Mouse (Mus musculus) midbrain, embryonic 13.5 days (tissue): ENCODE measurements at regions not wholly inside any gene's neighbourhood (a gene's known extent, or its start where the extent isn't known, plus 50 kb on each side); places are given as distances from the start of the nearest gene placed in this dataset.

Source experiments
- ATAC-seq: fragments of 200-750 bp; cut with Nextera tagmentation; 2 replicates; pipeline ENCODE4 v1.8.0; 2017; ENCODE audit warnings: mild to moderate bottlenecking, moderate TSS enrichment, moderate library complexity
- H3K27ac ChIP-seq: fragments of 300-500 bp; sonication (generic); 2 replicates; pipeline ENCODE4 v1.5.1; 2015; ENCODE audit warnings: inconsistent platforms, mild to moderate bottlenecking, moderate library complexity
- H3K27me3 ChIP-seq: fragments of 300-500 bp; sonication (generic); 2 replicates; pipeline ENCODE4 v1.6.1; 2015; ENCODE audit warnings: mild to moderate bottlenecking, inconsistent platforms
- H3K36me3 ChIP-seq: fragments of 300-500 bp; sonication (generic); 2 replicates; pipeline ENCODE4 v1.6.1; 2015; ENCODE audit warnings: mild to moderate bottlenecking, inconsistent platforms
- H3K4me1 ChIP-seq: fragments of 300-500 bp; sonication (generic); replicated peaks from 2 replicates; pipeline ENCODE4 v1.6.1; 2015; ENCODE audit warnings: inconsistent platforms
- H3K4me2 ChIP-seq: fragments of 300-500 bp; sonication (generic); replicated peaks from 2 replicates; pipeline ENCODE4 v1.6.1; 2015; ENCODE audit warnings: moderate library complexity, mild to moderate bottlenecking, inconsistent platforms
- H3K4me3 ChIP-seq: fragments of 300-500 bp; sonication (generic); replicated peaks from 2 replicates; pipeline ENCODE4 v1.5.1; 2015; ENCODE audit warnings: mild to moderate bottlenecking, inconsistent platforms
- H3K9ac ChIP-seq: fragments of 300-500 bp; sonication (generic); replicated peaks from 2 replicates; pipeline ENCODE4 v1.6.1; 2015; ENCODE audit warnings: mild to moderate bottlenecking, inconsistent platforms
- H3K9me3 ChIP-seq: fragments of 300-500 bp; sonication (generic); 2 replicates; pipeline ENCODE4 v1.6.1; 2016; ENCODE audit warnings: mild to moderate bottlenecking, inconsistent platforms
- WGBS: fragments of 180-500 bp; shearing (Covaris S2); methylation state at CpG from one replicate; pipeline ENCODE4 v1.1.7; 2015; 5-methylcytosine and 5-hydroxymethylcytosine counted together

- WGBS: 85% methylated on average over 13 of the region's 13 CpGs
- Histone ChIP-seq H3K27ac (no peak overlapping the region), H3K9ac (no peak overlapping the region), H3K27me3 (no peaks in the 10 kb centered on the region), H3K9me3 (no peaks in the 10 kb centered on the region), H3K4me3 (no peak overlapping the region), H3K4me2 (no peak overlapping the region), H3K4me1 (no peaks in the 10 kb centered on the region), H3K36me3 (no peaks in the 10 kb centered on the region)
- ATAC-seq: no peak
Measured at GRCm38 (mm10) chr15:87045971-87046370, 498.1 kb upstream of the Fam19a5 start.

DNA sequence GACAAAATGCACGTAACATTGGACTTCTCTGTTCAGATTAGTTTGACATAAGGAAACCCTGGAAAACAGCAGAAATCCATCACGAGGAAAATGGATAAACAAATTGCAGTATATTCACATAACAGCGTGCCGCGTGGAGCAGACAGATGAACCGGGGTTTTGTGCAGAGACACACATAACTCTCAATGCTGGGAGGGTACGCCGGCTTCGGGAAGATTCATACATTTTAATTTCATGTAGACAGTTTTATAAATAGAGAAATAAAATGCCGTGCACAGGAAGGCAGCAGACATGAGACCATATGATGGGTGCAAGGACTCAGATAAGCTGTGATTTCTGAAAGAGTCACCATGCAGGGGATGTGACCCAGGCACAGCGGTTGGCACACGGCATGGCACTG lies 489.9 kb upstream of the Fam19a5 start:
- Histone ChIP-seq H3K9ac (no peak overlapping the region), H3K27me3 (no peaks in the 10 kb centered on the region), H3K27ac (no peak overlapping the region), H3K4me3 (no peak overlapping the region), H3K4me2 (no peak overlapping the region), H3K9me3 (no peaks in the 10 kb centered on the region), H3K4me1 (no peaks in the 10 kb centered on the region), H3K36me3 (no peaks in the 10 kb centered on the region)
- WGBS: 92% methylated on average over 12 of the region's 12 CpGs
- ATAC-seq: no peak

GRCm38 (mm10) chr15:87064890-87065289 lies 479.2 kb upstream of the Fam19a5 start:
- 37% methylated on average over 5 of the region's 5 CpGs for WGBS
- ATAC-seq: no peak
- H3K36me3 ChIP-seq: no peaks in the 10 kb centered on the region
- H3K9ac ChIP-seq: no peak overlapping the region
- peaks cover 8% of the 10 kb centered on the region; the same call in 1 of the 2 replicates for H3K4me1 ChIP-seq
- no peak overlapping the region for H3K4me3 ChIP-seq
- no peak overlapping the region for H3K27ac ChIP-seq
- H3K27me3 ChIP-seq: no peaks in the 10 kb centered on the region
- no peaks in the 10 kb centered on the region for H3K9me3 ChIP-seq
- no peak overlapping the region for H3K4me2 ChIP-seq

GRCm38 (mm10) chr15:87068261-87068660 lies 475.8 kb upstream of the Fam19a5 start:
- WGBS: 91% methylated on average over 13 of the region's 13 CpGs
- Histone ChIP-seq H3K27ac (no peak overlapping the region), H3K4me3 (no peak overlapping the region), H3K4me2 (no peak overlapping the region), H3K4me1 (peaks cover 8% of the 10 kb centered on the region; the same call in 1 of the 2 replicates), H3K9me3 (no peaks in the 10 kb centered on the region), H3K36me3 (no peaks in the 10 kb centered on the region), H3K27me3 (no peaks in the 10 kb centered on the region), H3K9ac (no peak overlapping the region)
- ATAC-seq: no peak

GRCm38 (mm10) chr15:87074559-87074958 lies 469.5 kb upstream of the Fam19a5 start:
- Histone ChIP-seq H3K27ac (no peak overlapping the region), H3K36me3 (no peaks in the 10 kb centered on the region), H3K4me1 (no peaks in the 10 kb centered on the region), H3K27me3 (no peaks in the 10 kb centered on the region), H3K4me2 (no peak overlapping the region), H3K4me3 (no peak overlapping the region), H3K9me3 (no peaks in the 10 kb centered on the region), H3K9ac (no peak overlapping the region)
- WGBS: 94% methylated on average over 11 of the region's 11 CpGs
- ATAC-seq: no peak

DNA sequence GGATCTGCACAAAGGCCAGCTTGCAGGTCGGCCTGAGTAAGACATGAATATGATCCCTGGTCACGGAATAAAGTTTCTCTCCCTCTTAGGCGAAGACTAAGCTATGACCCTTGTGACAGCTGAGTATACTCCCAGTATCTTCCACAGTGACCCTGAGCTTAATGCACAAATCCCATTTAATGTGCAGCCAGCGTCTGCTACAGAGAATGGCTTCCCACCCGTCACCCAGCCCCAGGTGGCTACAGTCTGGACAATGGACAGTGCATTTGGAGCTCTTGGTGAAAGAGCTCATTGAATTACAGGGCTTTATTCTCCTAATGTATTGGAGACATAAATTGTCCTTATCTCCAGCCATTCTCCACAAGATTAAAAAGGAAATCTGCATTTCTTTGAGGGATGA lies 454.3 kb upstream of the Fam19a5 start:
- Histone ChIP-seq H3K4me1 (peaks cover 7% of the 10 kb centered on the region; the same call in 1 of the 2 replicates), H3K9me3 (no peaks in the 10 kb centered on the region), H3K9ac (no peak overlapping the region), H3K27me3 (no peaks in the 10 kb centered on the region), H3K4me2 (no peak overlapping the region), H3K36me3 (no peaks in the 10 kb centered on the region), H3K4me3 (no peak overlapping the region), H3K27ac (no peak overlapping the region)
- ATAC-seq: no peak
- 19% methylated on average over 5 of the region's 5 CpGs for WGBS

- no peak for ATAC-seq
- no peaks in the 10 kb centered on the region for H3K36me3 ChIP-seq
- no peaks in the 10 kb centered on the region for H3K9me3 ChIP-seq
- H3K27ac ChIP-seq: no peak overlapping the region
- no peak overlapping the region for H3K9ac ChIP-seq
- no peak overlapping the region for H3K4me2 ChIP-seq
- no peak overlapping the region for H3K4me3 ChIP-seq
- peaks cover 7% of the 10 kb centered on the region; the same call in 1 of the 2 replicates for H3K4me1 ChIP-seq
- no peaks in the 10 kb centered on the region for H3K27me3 ChIP-seq
- 68% methylated on average over 7 of the region's 7 CpGs for WGBS
Measured at GRCm38 (mm10) chr15:87091048-87091777, 452.9 kb upstream of the Fam19a5 start.

DNA sequence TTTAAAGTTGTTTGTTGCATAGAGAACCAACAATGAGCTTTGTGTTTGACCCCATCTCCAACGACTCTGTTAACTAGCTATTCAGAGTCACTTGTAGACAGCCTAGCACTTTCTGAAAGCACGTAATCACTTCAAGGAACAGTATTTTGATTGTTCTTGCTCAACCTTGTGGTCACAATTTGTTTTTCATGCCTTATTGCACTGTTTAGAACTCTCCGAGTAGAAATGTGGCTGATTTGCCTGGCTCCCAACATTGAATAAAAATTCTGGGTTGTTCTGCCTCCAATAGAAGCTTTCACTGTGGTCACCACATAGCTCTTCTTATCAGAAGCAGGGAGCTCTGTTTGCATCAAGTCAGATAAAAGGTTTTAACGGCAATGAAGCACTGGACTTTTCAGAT lies 446.9 kb upstream of the Fam19a5 start:
- Histone ChIP-seq H3K27me3 (no peaks in the 10 kb centered on the region), H3K4me3 (no peak overlapping the region), H3K9ac (no peak overlapping the region), H3K36me3 (no peaks in the 10 kb centered on the region), H3K4me1 (no peaks in the 10 kb centered on the region), H3K4me2 (no peak overlapping the region), H3K9me3 (0 out of 2 replicates have a peak, but pooled peaks cover 5% of the 10 kb centered on the region), H3K27ac (no peak overlapping the region)
- no peak for ATAC-seq
- 67% methylated on average over 4 of the region's 4 CpGs for WGBS

DNA sequence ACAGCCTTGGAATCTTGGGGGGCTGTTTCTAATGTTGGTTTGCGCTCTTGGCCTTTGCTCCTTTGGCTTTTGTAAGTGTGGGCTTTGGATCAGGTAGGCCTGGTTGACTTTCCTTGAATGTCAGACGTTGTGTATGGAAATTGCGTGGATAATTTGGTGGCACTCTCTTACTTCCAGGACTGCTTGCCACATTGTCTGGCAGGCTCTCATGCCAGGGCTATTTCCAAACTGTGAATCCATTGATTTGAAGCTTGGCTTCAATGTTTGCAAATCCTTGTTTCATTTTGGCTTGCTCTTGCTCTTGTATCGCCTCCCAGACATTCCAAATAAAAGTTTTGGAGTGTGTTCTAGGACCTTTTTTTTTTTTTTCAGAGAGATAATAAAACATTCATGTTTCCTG lies 443.0 kb upstream of the Fam19a5 start:
- H3K9me3 ChIP-seq: 0 out of 2 replicates have a peak, but pooled peaks cover 10% of the 10 kb centered on the region
- no peak overlapping the region for H3K4me2 ChIP-seq
- H3K9ac ChIP-seq: no peak overlapping the region
- H3K27me3 ChIP-seq: no peaks in the 10 kb centered on the region
- no peak overlapping the region for H3K4me3 ChIP-seq
- whole genome bisulfite sequencing: 93% methylated on average over 4 of the region's 4 CpGs
- no peaks in the 10 kb centered on the region for H3K4me1 ChIP-seq
- no peak overlapping the region for H3K27ac ChIP-seq
- no peak for ATAC-seq
- H3K36me3 ChIP-seq: no peaks in the 10 kb centered on the region

- H3K9ac ChIP-seq: no peak overlapping the region
- H3K27ac ChIP-seq: no peak overlapping the region
- H3K4me1 ChIP-seq: no peaks in the 10 kb centered on the region
- 88% methylated on average over 4 of the region's 4 CpGs for WGBS
- H3K4me2 ChIP-seq: no peak overlapping the region
- H3K9me3 ChIP-seq: 0 out of 2 replicates have a peak, but pooled peaks cover 9% of the 10 kb centered on the region
- ATAC-seq: no peak
- H3K4me3 ChIP-seq: no peak overlapping the region
- no peaks in the 10 kb centered on the region for H3K36me3 ChIP-seq
- no peaks in the 10 kb centered on the region for H3K27me3 ChIP-seq
Measured at GRCm38 (mm10) chr15:87102211-87102610, 441.9 kb upstream of the Fam19a5 start.

GRCm38 (mm10) chr15:87105951-87106350 lies 438.1 kb upstream of the Fam19a5 start:
- ATAC-seq: no peak
- WGBS: 90% methylated on average over 8 of the region's 8 CpGs
- no peaks in the 10 kb centered on the region for H3K27me3 ChIP-seq
- no peaks in the 10 kb centered on the region for H3K36me3 ChIP-seq
- no peaks in the 10 kb centered on the region for H3K4me1 ChIP-seq
- H3K4me3 ChIP-seq: no peak overlapping the region
- no peak overlapping the region for H3K9ac ChIP-seq
- H3K4me2 ChIP-seq: no peak overlapping the region
- no peak overlapping the region for H3K27ac ChIP-seq
- H3K9me3 ChIP-seq: 0 out of 2 replicates have a peak, but pooled peaks cover 5% of the 10 kb centered on the region

- ATAC-seq: no peak
- no peak overlapping the region for H3K9ac ChIP-seq
- WGBS: 79% methylated on average over 4 of the region's 4 CpGs
- no peak overlapping the region for H3K4me2 ChIP-seq
- H3K4me1 ChIP-seq: no peaks in the 10 kb centered on the region
- H3K27ac ChIP-seq: no peak overlapping the region
- 0 out of 2 replicates have a peak, but pooled peaks cover 5% of the 10 kb centered on the region for H3K9me3 ChIP-seq
- no peaks in the 10 kb centered on the region for H3K27me3 ChIP-seq
- H3K4me3 ChIP-seq: no peak overlapping the region
- H3K36me3 ChIP-seq: no peaks in the 10 kb centered on the region
Measured at GRCm38 (mm10) chr15:87107701-87108100, 436.4 kb upstream of the Fam19a5 start.

DNA sequence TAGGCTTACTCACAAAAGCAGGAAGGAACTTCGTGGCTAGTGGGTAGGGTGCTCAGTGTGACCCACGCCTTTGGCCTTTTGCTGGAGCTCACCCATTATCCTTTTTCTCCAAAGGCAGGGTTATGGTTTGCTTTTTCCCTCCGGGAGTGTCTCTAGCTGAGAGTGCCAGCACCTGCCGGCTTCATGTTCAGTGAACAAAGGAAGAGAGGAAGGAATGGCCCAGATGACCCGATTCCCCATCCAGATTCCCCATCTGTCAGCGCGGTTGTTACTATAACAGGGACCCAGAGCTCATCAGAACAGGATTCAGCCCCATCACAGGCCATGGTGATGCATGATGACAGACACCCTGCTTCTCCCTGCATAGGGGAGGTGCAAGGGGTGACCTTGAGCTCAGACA lies 435.7 kb upstream of the Fam19a5 start:
- H3K9ac ChIP-seq: no peak overlapping the region
- WGBS: 77% methylated on average over 7 of the region's 7 CpGs
- no peaks in the 10 kb centered on the region for H3K27me3 ChIP-seq

More for the DNA sequence above, 435.7 kb upstream of the Fam19a5 start:
- no peak overlapping the region for H3K4me3 ChIP-seq
- H3K27ac ChIP-seq: no peak overlapping the region
- no peak for ATAC-seq
- H3K4me2 ChIP-seq: no peak overlapping the region
- 0 out of 2 replicates have a peak, but pooled peaks cover 5% of the 10 kb centered on the region for H3K9me3 ChIP-seq
- no peaks in the 10 kb centered on the region for H3K4me1 ChIP-seq
- no peaks in the 10 kb centered on the region for H3K36me3 ChIP-seq
